39 mouse cellular contexts compared by ENCODE assay signal in genomic region chr11:49655501-49655900, GRCm38 (mm10). TPM values are rescaled to one million over a fixed set of nuclear protein-coding genes. Genes with fewer than 3 reads are reported as not detected.
"Had no signal": no experiment of that assay in that cellular context is flagged by ENCODE, and none has a peak within 500 bp of the region (broad histone marks: within the 10 kb centered on the region; RNA-seq: fewer than 3 reads in every experiment).

No protein-coding gene starts in this region.

- ATAC-seq: forebrain, postnatal 0 days; hindbrain, postnatal 0 days; intestine, embryonic 16.5 days had no signal

- H3K9ac ChIP-seq: forebrain, postnatal 0 days; heart, embryonic 13.5 days; heart, embryonic 15.5 days; hindbrain, embryonic 13.5 days; hindbrain, embryonic 15.5 days; kidney, embryonic 15.5 days; limb, embryonic 13.5 days; limb, embryonic 15.5 days had no signal

- H3K27me3 ChIP-seq: heart, embryonic 13.5 days; heart, embryonic 15.5 days; hindbrain, embryonic 13.5 days; hindbrain, embryonic 15.5 days; kidney, embryonic 15.5 days; limb, embryonic 13.5 days; limb, embryonic 15.5 days had no signal

- DNase-seq: forebrain, postnatal 0 days; gastrocnemius, postnatal 14 days; gastrocnemius, postnatal 36 days; heart, adult 18-20 months; heart, postnatal 14 days; heart, postnatal 36 days; kidney, adult 11 months; kidney, adult 2 months; kidney, adult 9 months; kidney, postnatal 14 days; kidney, postnatal 36 days; layer of hippocampus, adult 9-11 months; layer of hippocampus, postnatal 36 days; left cerebral cortex, postnatal 4 days had no signal

- H3K4me1 ChIP-seq: hindbrain, embryonic 15.5 days had no signal

- H3K9me3 ChIP-seq: heart, embryonic 13.5 days; heart, embryonic 15.5 days; hindbrain, embryonic 13.5 days; hindbrain, embryonic 15.5 days; kidney, embryonic 15.5 days; limb, embryonic 13.5 days; limb, embryonic 15.5 days had no signal

- H3K4me2 ChIP-seq: heart, embryonic 11.5 days; heart, embryonic 13.5 days; heart, embryonic 15.5 days; hindbrain, embryonic 13.5 days; hindbrain, embryonic 15.5 days; kidney, embryonic 15.5 days; limb, embryonic 13.5 days; limb, embryonic 15.5 days had no signal

- H3K27ac ChIP-seq: heart, embryonic 13.5 days; heart, embryonic 15.5 days; hindbrain, embryonic 13.5 days; hindbrain, embryonic 15.5 days; hindbrain, postnatal 0 days; kidney, embryonic 15.5 days; kidney, postnatal 0 days; limb, embryonic 13.5 days; limb, embryonic 15.5 days had no signal

- H3K4me3 ChIP-seq: heart, embryonic 13.5 days; heart, embryonic 15.5 days; hindbrain, embryonic 13.5 days; hindbrain, embryonic 15.5 days; kidney, embryonic 15.5 days; limb, embryonic 13.5 days; limb, embryonic 15.5 days had no signal

- H3K36me3 ChIP-seq: heart, embryonic 13.5 days; heart, embryonic 15.5 days; hindbrain, embryonic 13.5 days; hindbrain, embryonic 15.5 days; kidney, embryonic 15.5 days; limb, embryonic 13.5 days; limb, embryonic 15.5 days had no signal

RNA-seq across cellular contexts. Expression of gene Scgb3a1, which starts 7.9 kb away (rescaled TPM):
- total RNA-seq: forebrain, postnatal 0 days; gastrocnemius, adult 18-20 months; gastrocnemius, adult 8-10 months; gastrocnemius, postnatal 14 days; gastrocnemius, postnatal 36 days; hematopoietic stem cell, adult 5-6 weeks; hindbrain, postnatal 0 days; layer of hippocampus, adult 18-20 months; layer of hippocampus, adult 8-10 months; layer of hippocampus, postnatal 14 days; layer of hippocampus, postnatal 36 days; left cerebral cortex, adult 18-20 months; left cerebral cortex, adult 8-10 months; left cerebral cortex, postnatal 10 days; left cerebral cortex, postnatal 4 days; liver, adult 2 months had no signal
- polyA plus RNA-seq: forebrain, postnatal 0 days; gonadal fat pad, adult 2 months; hindbrain, embryonic 11.5 days; hindbrain, embryonic 13.5 days; intestine, embryonic 14.5 days; intestine, embryonic 16.5 days; kidney, adult 2 months; kidney, embryonic 15.5 days; kidney, postnatal 0 days; limb, embryonic 11.5 days; limb, embryonic 13.5 days; limb, embryonic 15.5 days had no signal

RNA-seq across cellular contexts. Expression of gene Flt4, which starts 46.4 kb away (rescaled TPM):
- total RNA-seq: hematopoietic stem cell, adult 5-6 weeks had no signal
